Mouse (Mus musculus) liver, adult 2 months (tissue): ENCODE results near the gene Mosmo.

Experiments used
- CTCF ChIP-seq: fragments of 200-500 bp; IDR thresholded peaks from 2 replicates; pipeline ENCODE4 v1.5.1; 2011; ENCODE audit warnings: low read depth, low read length, control low read depth
- POLR2A ChIP-seq: fragments of 200-500 bp; IDR thresholded peaks from 2 replicates; pipeline ENCODE4 v1.6.1; 2011; ENCODE audit warnings: low read length, control low read depth; ENCODE audit not compliant: insufficient read depth; ENCODE audit errors: extremely low read depth

GRCm38 (mm10) chr7:120634711-120635361 is 42.6 kb upstream of the Mosmo start, which contains the start of gene Uqcrc2:
- 0 out of 2 replicates have a peak, but pooled peaks have one; percentile 27 for TF ChIP-seq POLR2A
- peak; percentile 54 for TF ChIP-seq CTCF
